Mouse (Mus musculus): ENCODE results near the gene Ly6g6c. TPM values are rescaled to one million over a fixed set of nuclear protein-coding genes. Genes with fewer than 3 reads are reported as not detected.
"Not testable (repeated sequence)": the region's sequence is repeated elsewhere in the genome, so short reads cannot be mapped to it uniquely, and the experiment has no call there.

Ly6g6c gene
- polyA plus RNA-seq, 1 experiment from 2014 or later: 0.38 TPM

DNA sequence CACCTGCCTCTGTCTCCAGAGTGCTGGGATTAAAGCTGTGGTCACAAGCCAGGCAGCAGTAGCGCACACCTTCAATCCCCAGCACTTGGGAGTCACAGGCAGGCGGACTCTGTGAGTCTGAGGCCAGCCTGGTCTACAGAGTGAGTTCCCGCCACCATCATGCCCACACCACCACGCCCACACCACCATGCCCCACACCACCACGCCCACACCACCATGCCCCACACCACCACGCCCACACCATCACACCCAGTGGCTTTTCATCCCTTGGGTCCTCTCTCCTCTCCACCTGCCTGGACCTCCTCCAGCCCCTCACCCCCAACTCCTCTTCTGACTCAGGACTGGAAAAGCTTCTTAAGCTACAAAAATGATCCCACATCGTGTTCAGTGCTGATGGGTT, 33.3 kb upstream of the Ly6g6c start:
- no peak overlapping the region for H3K4me3 ChIP-seq (ENCODE audit: low read depth, low read length)
- no peak for TF ChIP-seq CTCF (IDR thresholded peaks at IDR 0.05; ENCODE audit: low read depth)
- no peak for ATAC-seq (ENCODE audit: insufficient read depth)
- 65% methylated on average over 7 of the region's 7 CpGs for WGBS
- no peaks in the 10 kb centered on the region for H3K4me1 ChIP-seq (ENCODE audit: insufficient read depth)
- DNase-seq: no peak
- no peak overlapping the region for H3K27ac ChIP-seq (ENCODE audit: low read depth)
- H3K4me2 ChIP-seq: no peak overlapping the region
- no peaks in the 10 kb centered on the region for H3K27me3 ChIP-seq (ENCODE audit: insufficient read depth, low read length)
- no peak overlapping the region for H3K9ac ChIP-seq
- H3K36me3 ChIP-seq (ENCODE audit: insufficient read depth): no peaks in the 10 kb centered on the region
- no peaks in the 10 kb centered on the region for H3K9me3 ChIP-seq (ENCODE audit: low read depth, low read length)

- 68% methylated on average over 8 of the region's 8 CpGs for WGBS
- no peaks in the 10 kb centered on the region for H3K9me3 ChIP-seq (ENCODE audit: low read depth, low read length)
- TF ChIP-seq CTCF (IDR thresholded peaks at IDR 0.05; ENCODE audit: low read depth): peak; percentile 8; the same call in 1 of the 2 replicates
- no peak overlapping the region for H3K27ac ChIP-seq (ENCODE audit: low read depth)
- DNase-seq: no peak
- no peak for ATAC-seq (ENCODE audit: insufficient read depth)
- H3K4me2 ChIP-seq: no peak overlapping the region
- no peaks in the 10 kb centered on the region for H3K36me3 ChIP-seq (ENCODE audit: insufficient read depth)
- H3K4me1 ChIP-seq (ENCODE audit: insufficient read depth): no peaks in the 10 kb centered on the region
- no peak overlapping the region for H3K4me3 ChIP-seq (ENCODE audit: low read depth, low read length)
- no peaks in the 10 kb centered on the region for H3K27me3 ChIP-seq (ENCODE audit: insufficient read depth, low read length)
- H3K9ac ChIP-seq: no peak overlapping the region
These were observed 32.8 kb upstream of the Ly6g6c start for GRCm38 (mm10) chr17:35032323-35032870.

DNA sequence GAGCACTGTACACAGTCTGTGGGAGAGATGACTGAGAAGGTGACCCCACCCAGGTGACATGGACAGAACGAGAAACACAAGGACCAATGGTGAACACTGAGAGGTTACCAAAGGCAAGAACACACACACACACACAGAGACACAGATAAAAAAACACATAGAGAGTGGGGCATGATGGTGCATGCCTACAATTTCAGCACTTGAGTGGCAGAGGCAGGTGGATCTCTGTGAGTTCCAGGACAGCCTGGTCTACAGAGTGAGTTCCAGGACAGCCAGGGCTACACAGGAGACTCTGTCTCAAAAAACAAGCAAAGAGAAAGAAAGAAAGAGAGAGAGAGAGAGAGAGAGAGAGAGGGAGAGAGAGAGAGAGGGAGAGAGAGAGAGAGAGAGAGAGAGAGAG, 31.5 kb upstream of the Ly6g6c start:
- not testable (repeated sequence) for H3K27me3 ChIP-seq (ENCODE audit: insufficient read depth, low read length); H3K9ac ChIP-seq; H3K4me2 ChIP-seq; ATAC-seq (ENCODE audit: insufficient read depth); H3K27ac ChIP-seq (ENCODE audit: low read depth); DNase-seq; H3K36me3 ChIP-seq (ENCODE audit: insufficient read depth); H3K4me3 ChIP-seq (ENCODE audit: low read depth, low read length); H3K9me3 ChIP-seq (ENCODE audit: low read depth, low read length); H3K4me1 ChIP-seq (ENCODE audit: insufficient read depth)
- 30% methylated on average over 1 of the region's 1 CpGs for WGBS

- Histone ChIP-seq H3K27ac (ENCODE audit: low read depth) (no peak overlapping the region), H3K4me2 (no peak overlapping the region), H3K27me3 (ENCODE audit: insufficient read depth, low read length) (no peaks in the 10 kb centered on the region), H3K36me3 (ENCODE audit: insufficient read depth) (no peaks in the 10 kb centered on the region), H3K4me3 (ENCODE audit: low read depth, low read length) (no peak overlapping the region), H3K9me3 (ENCODE audit: low read depth, low read length) (no peaks in the 10 kb centered on the region), H3K9ac (no peak overlapping the region), H3K4me1 (ENCODE audit: insufficient read depth) (no peaks in the 10 kb centered on the region)
- DNase-seq (no peak), ATAC-seq (ENCODE audit: insufficient read depth) (no peak)
- TF ChIP-seq CTCF (IDR thresholded peaks at IDR 0.05; ENCODE audit: low read depth): no peak
- 67% methylated on average over 6 of the region's 6 CpGs for WGBS
These were observed 30.3 kb upstream of the Ly6g6c start for GRCm38 (mm10) chr17:35034896-35035295.

GRCm38 (mm10) chr17:35039121-35039873, 25.9 kb upstream of the Ly6g6c start:
- ATAC-seq (ENCODE audit: insufficient read depth) (no peak), DNase-seq (no peak)
- no peak for TF ChIP-seq CTCF (IDR thresholded peaks at IDR 0.05; ENCODE audit: low read depth)
- H3K4me1 ChIP-seq (ENCODE audit: insufficient read depth): no peaks in the 10 kb centered on the region
- H3K9ac ChIP-seq: no peak overlapping the region
- no peak overlapping the region for H3K4me2 ChIP-seq
- no peak overlapping the region for H3K27ac ChIP-seq (ENCODE audit: low read depth)
- H3K36me3 ChIP-seq (ENCODE audit: insufficient read depth): no peaks in the 10 kb centered on the region
- WGBS: 83% methylated on average over 11 of the region's 11 CpGs
- no peaks in the 10 kb centered on the region for H3K9me3 ChIP-seq (ENCODE audit: low read depth, low read length)
- H3K27me3 ChIP-seq (ENCODE audit: insufficient read depth, low read length): no peaks in the 10 kb centered on the region
- H3K4me3 ChIP-seq (ENCODE audit: low read depth, low read length): no peak overlapping the region

GRCm38 (mm10) chr17:35043794-35044193, 21.4 kb upstream of the Ly6g6c start:
- TF ChIP-seq CTCF (IDR thresholded peaks at IDR 0.05; ENCODE audit: low read depth): no peak
- H3K27me3 ChIP-seq (ENCODE audit: insufficient read depth, low read length): no peaks in the 10 kb centered on the region
- no peak for DNase-seq
- no peak overlapping the region for H3K4me3 ChIP-seq (ENCODE audit: low read depth, low read length)
- H3K4me1 ChIP-seq (ENCODE audit: insufficient read depth): peaks cover 17% of the 10 kb centered on the region
- H3K36me3 ChIP-seq (ENCODE audit: insufficient read depth): no peaks in the 10 kb centered on the region
- no peak for ATAC-seq (ENCODE audit: insufficient read depth)
- H3K9me3 ChIP-seq (ENCODE audit: low read depth, low read length): no peaks in the 10 kb centered on the region
- H3K4me2 ChIP-seq: no peak overlapping the region
- WGBS: 72% methylated on average over 4 of the region's 4 CpGs
- H3K27ac ChIP-seq (ENCODE audit: low read depth): no peak overlapping the region; the same call in 1 of the 2 replicates
- no peak overlapping the region for H3K9ac ChIP-seq

DNA sequence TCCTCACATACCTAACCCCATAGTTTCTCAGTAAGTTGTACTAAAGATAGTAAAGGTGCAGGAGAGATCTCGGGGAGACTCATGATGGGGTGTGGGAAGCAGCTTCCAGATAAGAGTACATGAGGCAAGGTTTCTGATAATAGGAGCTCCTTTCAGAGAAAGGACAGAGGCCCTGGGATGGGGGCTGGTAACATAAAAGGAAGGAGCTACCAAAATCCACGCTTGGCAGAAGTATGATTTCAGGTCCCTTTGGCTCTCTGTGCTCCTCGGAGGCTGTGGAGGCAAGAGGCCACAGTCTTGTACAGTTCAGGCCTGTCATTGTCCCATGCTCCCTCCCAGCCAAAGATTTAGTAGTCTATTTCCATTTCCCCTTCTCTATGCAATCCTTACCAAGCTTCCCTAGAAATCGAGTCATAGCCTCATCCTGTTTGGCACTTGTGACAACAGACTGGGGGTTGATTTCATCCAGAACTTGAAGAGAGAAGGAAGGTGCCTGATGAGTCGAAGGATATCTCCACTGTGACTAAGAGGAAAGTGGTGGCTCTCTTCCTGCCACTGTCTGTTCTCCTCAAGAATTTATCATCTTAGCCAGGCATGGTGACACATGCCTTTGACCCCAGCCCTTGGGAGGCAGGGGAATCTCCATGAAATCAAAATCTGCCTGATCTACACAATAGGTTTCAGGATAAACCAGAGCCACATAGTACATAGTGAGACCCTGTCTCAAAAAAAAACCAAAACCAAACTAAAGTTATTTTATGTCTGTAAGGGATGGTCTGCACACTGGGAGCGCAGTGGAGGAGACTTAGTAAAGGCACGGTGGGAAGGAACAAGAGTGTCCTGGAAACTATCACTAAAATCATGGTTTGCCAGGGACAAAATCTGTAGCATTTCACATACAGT, 20.0 kb upstream of the Ly6g6c start:
- H3K36me3 ChIP-seq (ENCODE audit: insufficient read depth): no peaks in the 10 kb centered on the region
- WGBS: 74% methylated on average over 7 of the region's 7 CpGs
- no peak for TF ChIP-seq CTCF (IDR thresholded peaks at IDR 0.05; ENCODE audit: low read depth)
- H3K4me3 ChIP-seq (ENCODE audit: low read depth, low read length): peak overlapping the region; percentile 63
- peak overlapping the region; percentile 99 for H3K4me2 ChIP-seq
- H3K4me1 ChIP-seq (ENCODE audit: insufficient read depth): peaks cover 23% of the 10 kb centered on the region
- no peaks in the 10 kb centered on the region for H3K27me3 ChIP-seq (ENCODE audit: insufficient read depth, low read length)
- DNase-seq (no peak), ATAC-seq (ENCODE audit: insufficient read depth) (no peak)
- H3K27ac ChIP-seq (ENCODE audit: low read depth): peak overlapping the region; percentile 99
- no peaks in the 10 kb centered on the region for H3K9me3 ChIP-seq (ENCODE audit: low read depth, low read length)
- peak overlapping the region; percentile 94 for H3K9ac ChIP-seq

Measured in lung, embryonic 14.5 days (tissue).